Mouse (Mus musculus) ES-Bruce4 (cell line): ENCODE results near the gene Ppm1b.

Source experiments
- CTCF ChIP-seq: IDR thresholded peaks from one replicate; pipeline ENCODE4 v1.8.1; 2011; ENCODE audit warnings: low read depth, low read length
- EP300 ChIP-seq: IDR thresholded peaks from 2 replicates; pipeline ENCODE4 v1.6.1; 2011; ENCODE audit warnings: low read depth, low read length; ENCODE audit not compliant: insufficient read depth

DNA sequence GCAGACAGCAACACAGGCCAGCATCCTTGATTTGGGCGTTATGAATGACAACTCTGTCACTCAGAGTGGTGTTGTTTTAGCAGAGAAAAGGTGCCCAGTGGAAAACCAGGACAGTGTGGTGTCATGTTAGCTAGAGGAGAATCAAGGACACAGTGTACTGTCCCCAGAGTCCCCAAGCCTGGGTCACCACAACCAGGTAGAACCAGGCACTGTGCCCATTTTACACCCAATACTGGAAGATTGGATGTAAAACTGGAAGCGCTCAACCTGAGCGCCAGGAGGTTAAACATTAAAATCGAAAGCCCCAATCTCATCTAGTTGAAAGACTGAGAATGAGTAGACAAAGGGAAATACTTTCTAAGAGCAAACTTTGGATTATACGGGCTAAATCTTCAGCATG lies 87.9 kb downstream of the Ppm1b start:
- TF ChIP-seq CTCF (no peak), EP300 (no peak)
